Mouse (Mus musculus): ENCODE results near the gene Adarb1.

DNA sequence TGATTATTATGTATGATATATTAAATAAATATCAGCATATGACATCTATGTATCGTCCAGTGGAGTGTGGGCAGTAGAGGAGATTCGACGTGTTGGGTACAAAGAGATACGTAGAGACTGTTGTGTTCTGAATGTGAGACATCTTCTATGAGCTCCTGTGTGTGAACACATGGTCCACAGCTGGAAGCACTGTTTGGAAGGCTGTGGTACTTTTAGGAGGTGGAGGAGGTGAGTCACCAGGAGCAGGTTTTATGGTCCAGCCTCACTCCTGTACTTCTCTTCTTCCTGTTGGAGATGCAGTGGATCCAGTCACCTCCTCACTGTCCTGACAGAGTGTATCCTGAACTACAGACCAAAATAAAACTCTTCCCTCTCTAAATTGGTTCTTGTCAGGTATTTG is 38.9 kb downstream of the Adarb1 start:
- TF ChIP-seq CTCF (IDR thresholded peaks at IDR 0.05; ENCODE audit: low read depth) (no peak), EP300 (IDR thresholded peaks at IDR 0.05; ENCODE audit: low read depth) (no peak)

Data from liver, embryonic 14.5 days (tissue).